Mouse (Mus musculus) limb, embryonic 14.5 days (tissue): ENCODE measurements at regions not wholly inside any gene's neighbourhood (a gene's known extent, or its start where the extent isn't known, plus 50 kb on each side); places are given as distances from the start of the nearest gene placed in this dataset.
"Not testable (repeated sequence)": the region's sequence is repeated elsewhere in the genome, so short reads cannot be mapped to it uniquely, and the experiment has no call there.

ENCODE experiments used
- ATAC-seq: fragments of 200-750 bp; cut with Nextera tagmentation; 2 replicates; pipeline ENCODE4 v1.8.0; 2017; ENCODE audit warnings: low read depth, moderate number of reproducible peaks, moderate TSS enrichment; ENCODE audit not compliant: low FRiP score
- DNase-seq: peaks from one replicate; pipeline ENCODE4 v3.0.0-alpha.2; 2015; ENCODE audit warnings: low spot score
- H3K27ac ChIP-seq: fragments of 300-500 bp; sonication (generic); replicated peaks from 2 replicates; pipeline ENCODE4 v1.5.1; 2014; ENCODE audit warnings: low read depth, mild to moderate bottlenecking, low read length, moderate library complexity, mixed read lengths
- H3K27me3 ChIP-seq: fragments of 300-500 bp; sonication (generic); 2 replicates; pipeline ENCODE4 v1.6.1; 2014; ENCODE audit warnings: low read length, mixed read lengths; ENCODE audit not compliant: control insufficient read depth, insufficient read depth
- H3K36me3 ChIP-seq: fragments of 300-500 bp; sonication (generic); 2 replicates; pipeline ENCODE4 v1.6.1; 2014; ENCODE audit warnings: mild to moderate bottlenecking, low read length, moderate library complexity, mixed read lengths; ENCODE audit not compliant: control insufficient read depth, insufficient read depth
- H3K4me1 ChIP-seq: fragments of 300-500 bp; sonication (generic); 2 replicates; pipeline ENCODE4 v1.6.1; 2014; ENCODE audit warnings: antibody characterized with exemption, low read length, mixed read lengths; ENCODE audit not compliant: control insufficient read depth, insufficient read depth
- H3K4me2 ChIP-seq: fragments of 300-500 bp; sonication (generic); replicated peaks from 2 replicates; pipeline ENCODE4 v1.6.1; 2014; ENCODE audit warnings: low read depth, mild to moderate bottlenecking, low read length, moderate library complexity; ENCODE audit not compliant: severe bottlenecking
- H3K4me3 ChIP-seq: fragments of 300-500 bp; sonication (generic); replicated peaks from 2 replicates; pipeline ENCODE4 v1.5.1; 2014; ENCODE audit warnings: low read length
- H3K9ac ChIP-seq: fragments of 300-500 bp; sonication (generic); 2 replicates; pipeline ENCODE4 v1.6.1; 2014; ENCODE audit warnings: mild to moderate bottlenecking, low read depth, low read length, moderate library complexity; ENCODE audit not compliant: severe bottlenecking
- H3K9me3 ChIP-seq: fragments of 300-500 bp; sonication (generic); 2 replicates; pipeline ENCODE4 v1.6.1; 2016; ENCODE audit warnings: low read length; ENCODE audit not compliant: control insufficient read depth
- POLR2A ChIP-seq: fragments of 200-500 bp; IDR thresholded peaks from 2 replicates; pipeline ENCODE4 v1.8.0; 2012; ENCODE audit warnings: inconsistent platforms, mild to moderate bottlenecking, moderate library complexity, borderline replicate concordance; ENCODE audit not compliant: insufficient read depth, insufficient read length; ENCODE audit errors: extremely low read depth
- WGBS: fragments of 180-500 bp; shearing (Covaris S2); extraction: QIAGEN DNeasy Blood & Tissue Kit; methylation state at CpG from one replicate; pipeline ENCODE4 v1.1.7; 2014; 5-methylcytosine and 5-hydroxymethylcytosine counted together

- Histone ChIP-seq H3K4me1 (no peaks in the 10 kb centered on the region), H3K9ac (no peak overlapping the region), H3K9me3 (no peaks in the 10 kb centered on the region), H3K4me2 (no peak overlapping the region), H3K27me3 (no peaks in the 10 kb centered on the region), H3K27ac (no peak overlapping the region), H3K36me3 (no peaks in the 10 kb centered on the region), H3K4me3 (no peak overlapping the region)
- ATAC-seq (no peak), DNase-seq (no peak)
- TF ChIP-seq POLR2A, result no peak
- WGBS, result 95% methylated on average over 6 of the region's 6 CpGs
Observed at GRCm38 (mm10) chr13:75440051-75440450, 266.5 kb upstream of the Ell2 start.

GRCm38 (mm10) chr13:75460335-75460878 is 246.2 kb upstream of the Ell2 start:
- Histone ChIP-seq H3K27me3 (no peaks in the 10 kb centered on the region), H3K9ac (no peak overlapping the region), H3K4me1 (no peaks in the 10 kb centered on the region), H3K36me3 (no peaks in the 10 kb centered on the region), H3K9me3 (no peaks in the 10 kb centered on the region), H3K4me2 (no peak overlapping the region), H3K27ac (no peak overlapping the region), H3K4me3 (no peak overlapping the region)
- peak; percentile 13 for DNase-seq
- no peak for ATAC-seq
- TF ChIP-seq POLR2A, result no peak
- WGBS, result 44% methylated on average over 1 of the region's 1 CpGs

- DNase-seq, result no peak
- no peak overlapping the region for H3K4me3 ChIP-seq
Observed at GRCm38 (mm10) chr13:75461273-75461672, 245.3 kb upstream of the Ell2 start.

GRCm38 (mm10) chr13:75467225-75467624 is 239.3 kb upstream of the Ell2 start:
- DNase-seq (no peak), ATAC-seq (no peak)
- WGBS, result 99% methylated on average over 2 of the region's 2 CpGs
- Histone ChIP-seq H3K4me2 (no peak overlapping the region), H3K9ac (no peak overlapping the region), H3K27me3 (no peaks in the 10 kb centered on the region), H3K9me3 (no peaks in the 10 kb centered on the region), H3K36me3 (no peaks in the 10 kb centered on the region), H3K4me1 (no peaks in the 10 kb centered on the region), H3K4me3 (no peak overlapping the region), H3K27ac (no peak overlapping the region)
- TF ChIP-seq POLR2A, result no peak

More at GRCm38 (mm10) chr13:75461273-75461672, 245.3 kb upstream of the Ell2 start:
- WGBS, result 57% methylated on average over 2 of the region's 2 CpGs
- no peak for TF ChIP-seq POLR2A
- no peak overlapping the region for H3K4me2 ChIP-seq
- ATAC-seq, result no peak
- no peaks in the 10 kb centered on the region for H3K9me3 ChIP-seq
- no peaks in the 10 kb centered on the region for H3K27me3 ChIP-seq
- no peaks in the 10 kb centered on the region for H3K4me1 ChIP-seq
- no peak overlapping the region for H3K9ac ChIP-seq
- no peaks in the 10 kb centered on the region for H3K36me3 ChIP-seq
- no peak overlapping the region for H3K27ac ChIP-seq

- TF ChIP-seq POLR2A, result no peak
- Histone ChIP-seq H3K27ac (no peak overlapping the region), H3K36me3 (no peaks in the 10 kb centered on the region), H3K27me3 (no peaks in the 10 kb centered on the region), H3K9me3 (no peaks in the 10 kb centered on the region), H3K4me1 (no peaks in the 10 kb centered on the region), H3K9ac (no peak overlapping the region), H3K4me2 (no peak overlapping the region), H3K4me3 (no peak overlapping the region)
- WGBS, result 85% methylated on average over 1 of the region's 1 CpGs
- ATAC-seq (no peak), DNase-seq (no peak)
Observed at GRCm38 (mm10) chr13:75475828-75476597, 230.5 kb upstream of the Ell2 start.

- H3K27ac ChIP-seq, H3K4me3 ChIP-seq, DNase-seq, H3K4me2 ChIP-seq, H3K4me1 ChIP-seq, H3K27me3 ChIP-seq, H3K36me3 ChIP-seq, H3K9ac ChIP-seq, H3K9me3 ChIP-seq, ATAC-seq: not testable (repeated sequence)
- WGBS, result 85% methylated on average over 7 of the region's 7 CpGs
Observed at GRCm38 (mm10) chr13:75483157-75483915, 223.2 kb upstream of the Ell2 start.

GRCm38 (mm10) chr13:75484252-75484651 is 222.3 kb upstream of the Ell2 start:
- H3K9ac ChIP-seq, H3K4me1 ChIP-seq, H3K36me3 ChIP-seq, DNase-seq, H3K4me2 ChIP-seq, H3K4me3 ChIP-seq, H3K9me3 ChIP-seq, H3K27me3 ChIP-seq, ATAC-seq, H3K27ac ChIP-seq: not testable (repeated sequence)
- WGBS, result 84% methylated on average over 2 of the region's 2 CpGs
